Mouse (Mus musculus): ENCODE results near the gene Esrrg. TPM values are rescaled to one million over a fixed set of nuclear protein-coding genes. Genes with fewer than 3 reads are reported as not detected.

Esrrg gene
- total RNA-seq, 2 experiments from 2014 or later, result not detected

DNA sequence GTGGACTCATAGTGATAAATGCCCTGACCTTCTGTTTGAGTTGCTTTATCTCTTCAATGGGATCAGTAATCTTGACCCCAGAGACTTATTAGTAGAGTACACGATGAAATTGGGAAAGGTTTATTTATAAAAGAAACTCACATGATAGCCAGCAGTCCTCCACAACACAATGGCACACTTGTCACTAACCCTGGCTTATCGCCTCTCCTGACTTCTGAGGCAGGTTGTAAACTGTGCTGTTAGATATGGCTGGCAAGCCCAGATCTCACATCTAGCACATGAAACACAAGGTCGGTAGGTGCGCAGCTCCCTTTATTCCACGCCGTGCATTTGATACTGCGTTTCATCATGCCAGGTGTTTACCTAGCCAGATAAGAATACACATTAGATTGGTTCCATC lies 288.3 kb downstream of the Esrrg start:
- ATAC-seq (ENCODE audit: poor library complexity, severe bottlenecking), result no peak

DNA sequence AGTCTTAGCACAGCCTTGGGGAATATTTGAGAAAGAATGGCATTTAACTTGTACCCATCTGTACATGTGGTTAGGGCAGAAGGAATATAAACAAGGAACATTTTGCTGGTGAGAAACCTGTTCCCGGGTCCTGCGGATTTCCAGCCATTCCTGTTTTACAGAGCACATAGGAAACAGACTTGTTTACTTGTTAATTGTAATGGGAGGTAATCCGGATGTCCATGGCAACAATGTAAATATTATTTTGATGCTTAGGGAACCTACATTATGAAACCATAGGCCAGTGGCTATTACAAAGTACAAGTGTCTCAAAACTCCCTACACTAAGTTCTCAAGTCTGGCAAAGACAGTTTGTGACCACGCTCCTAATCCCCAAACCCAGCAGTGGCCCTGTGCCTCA lies 290.9 kb downstream of the Esrrg start:
- no peak for ATAC-seq (ENCODE audit: poor library complexity, severe bottlenecking)

DNA sequence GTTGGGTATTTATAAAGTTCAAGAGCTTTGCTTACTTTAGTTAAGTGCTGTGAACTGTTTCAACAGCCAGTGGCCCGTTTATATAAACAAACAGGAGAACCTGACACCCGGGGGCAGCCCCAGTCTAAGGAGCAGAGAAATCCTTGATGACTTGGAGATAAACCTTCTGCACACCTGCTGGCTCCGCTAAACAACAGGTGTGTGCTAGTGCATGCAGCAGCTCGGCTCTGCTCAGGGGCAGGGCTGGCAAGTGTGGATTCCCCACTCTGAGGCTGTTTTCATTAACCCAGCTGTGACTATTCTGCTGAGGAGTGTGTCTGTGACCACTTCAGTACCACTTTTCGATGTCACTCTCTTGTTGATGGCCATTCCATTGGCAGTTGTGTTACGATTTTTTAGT lies 292.2 kb downstream of the Esrrg start:
- no peak for ATAC-seq (ENCODE audit: poor library complexity, severe bottlenecking)

DNA sequence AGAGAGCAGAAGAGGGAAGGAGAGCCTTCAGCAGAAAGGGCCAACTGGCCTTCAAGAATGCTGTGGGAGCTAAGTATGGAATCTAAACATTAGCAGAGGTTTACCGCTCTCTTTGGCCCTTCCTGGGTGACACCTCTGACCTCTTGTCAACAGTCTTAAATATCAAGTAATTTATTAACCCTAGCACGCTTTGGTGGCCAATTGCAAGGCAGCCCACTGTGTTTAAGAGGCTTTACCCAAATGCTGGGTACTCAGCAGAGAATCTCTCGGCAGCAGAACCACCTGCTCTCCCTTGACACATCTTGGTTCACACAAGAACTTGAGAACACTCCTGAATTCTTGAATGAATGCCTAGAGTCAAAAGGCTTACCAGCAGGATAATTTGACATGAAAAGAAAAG lies 293.6 kb downstream of the Esrrg start:
- no peak for ATAC-seq (ENCODE audit: poor library complexity, severe bottlenecking)

DNA sequence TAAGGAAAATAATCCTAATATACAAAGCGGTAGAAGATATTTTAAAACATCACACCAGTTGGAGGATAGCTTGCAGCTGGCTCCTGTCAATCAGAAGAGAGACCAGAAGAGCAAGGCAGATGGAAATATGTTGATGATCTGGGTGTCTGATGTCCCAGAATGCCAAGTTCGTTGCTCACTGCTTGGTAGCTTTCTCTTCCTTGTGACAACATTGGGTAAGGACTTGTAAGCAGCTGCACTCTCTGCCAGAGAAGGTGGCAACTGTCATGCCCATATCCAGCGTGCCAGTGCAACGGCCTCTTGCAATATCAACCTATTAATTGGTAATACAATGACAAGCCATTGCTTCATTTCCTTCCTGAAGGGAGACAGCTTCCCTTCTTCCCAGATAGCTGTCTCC lies 296.1 kb downstream of the Esrrg start:
- ATAC-seq (ENCODE audit: poor library complexity, severe bottlenecking), result no peak

DNA sequence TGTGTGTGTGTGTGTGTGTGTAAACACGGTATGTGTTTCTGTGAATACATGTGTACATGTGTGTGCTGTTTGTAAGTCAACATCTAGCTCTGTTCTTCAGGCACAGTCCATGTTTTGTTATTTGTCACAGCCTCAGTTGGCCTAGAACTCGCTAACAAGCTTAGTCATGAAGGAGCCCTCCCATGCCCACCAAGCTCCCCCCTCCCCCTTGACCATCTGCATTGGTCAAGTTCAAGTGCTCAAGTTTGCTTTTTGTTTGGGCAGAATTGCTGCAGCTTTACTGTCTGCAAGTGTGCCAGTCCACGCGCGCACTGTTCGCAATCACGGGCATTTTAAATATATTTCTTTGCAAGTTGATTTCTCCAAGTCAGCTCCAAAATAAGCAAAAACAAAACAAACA lies 298.8 kb downstream of the Esrrg start:
- no peak for ATAC-seq (ENCODE audit: poor library complexity, severe bottlenecking)

DNA sequence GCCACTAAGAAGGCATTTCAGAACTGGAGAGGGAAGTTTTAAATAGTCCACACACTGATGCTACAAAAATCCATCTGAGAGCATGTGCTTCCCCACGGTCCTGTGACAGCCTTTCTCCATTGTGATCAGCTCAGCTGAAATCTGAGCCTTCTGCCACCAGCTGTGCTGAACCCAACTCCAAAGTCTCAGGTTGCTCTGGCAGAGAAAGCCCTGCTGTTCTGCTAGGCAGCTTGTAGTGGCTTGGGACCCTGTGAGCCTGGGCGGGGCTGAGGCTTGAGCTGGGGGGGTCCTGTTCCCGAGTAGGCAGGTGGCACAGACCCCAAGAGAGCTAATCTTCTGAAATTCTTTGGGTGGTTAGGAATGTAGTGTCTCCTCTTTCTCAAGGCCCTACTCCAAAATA lies 299.3 kb downstream of the Esrrg start:
- ATAC-seq (ENCODE audit: poor library complexity, severe bottlenecking), result no peak

DNA sequence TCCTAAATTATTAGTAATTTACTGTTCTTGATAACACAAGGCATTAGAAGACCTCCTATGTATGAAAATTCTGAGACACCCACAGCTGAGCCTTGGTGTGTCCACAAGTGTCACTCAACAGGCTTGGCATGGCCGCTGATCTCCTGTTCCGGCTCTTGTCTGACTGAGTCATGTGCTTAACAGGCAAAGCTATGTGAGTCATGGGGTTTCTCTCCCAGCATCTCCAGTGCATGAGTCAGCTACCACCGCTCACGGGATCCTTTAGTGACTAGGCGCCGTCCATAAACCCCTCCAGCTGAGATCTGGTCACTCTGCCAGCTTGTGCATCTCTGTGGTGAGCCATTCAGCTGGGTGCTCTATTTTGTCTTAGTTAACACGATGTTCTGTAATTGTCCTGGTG lies 302.1 kb downstream of the Esrrg start:
- no peak for ATAC-seq (ENCODE audit: poor library complexity, severe bottlenecking)

DNA sequence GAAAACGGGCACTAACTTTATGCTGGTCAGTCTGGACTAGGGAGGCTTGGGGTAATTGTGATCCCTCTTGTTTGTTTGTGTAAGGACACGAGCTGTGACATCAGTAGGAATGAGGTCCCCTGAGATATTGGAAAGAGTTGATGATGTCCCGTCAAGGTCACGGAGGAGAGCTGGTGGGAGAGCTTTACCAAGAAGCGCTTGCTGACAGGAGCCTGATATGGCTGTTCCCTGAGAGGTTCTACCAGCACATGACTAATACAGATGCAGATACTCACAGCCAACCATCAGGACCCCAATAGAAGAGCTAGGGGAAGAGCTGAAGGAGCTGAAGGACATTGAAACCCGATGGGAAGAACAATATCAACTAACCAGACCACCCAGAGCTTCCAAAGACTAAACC lies 302.6 kb downstream of the Esrrg start:
- no peak for ATAC-seq (ENCODE audit: poor library complexity, severe bottlenecking)

DNA sequence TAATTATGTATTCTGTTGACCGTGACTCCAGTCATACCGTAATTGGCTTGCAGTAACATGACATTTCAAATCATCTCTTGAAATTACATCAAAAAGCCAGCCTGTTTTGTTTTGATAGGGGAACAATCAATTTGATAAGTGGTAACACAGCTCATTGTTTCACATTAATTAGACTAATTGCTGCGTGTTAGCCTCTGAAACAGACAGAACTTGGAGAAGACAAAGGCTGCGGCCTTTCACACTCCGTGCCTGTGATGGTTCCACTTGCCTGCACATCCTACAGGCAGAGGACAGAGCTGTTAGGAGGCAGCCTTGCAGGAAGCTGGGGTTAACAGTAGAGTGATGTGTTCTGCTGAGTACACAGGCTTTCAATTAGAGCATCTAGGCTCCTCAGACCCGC lies 309.7 kb downstream of the Esrrg start:
- no peak for ATAC-seq (ENCODE audit: poor library complexity, severe bottlenecking)

DNA sequence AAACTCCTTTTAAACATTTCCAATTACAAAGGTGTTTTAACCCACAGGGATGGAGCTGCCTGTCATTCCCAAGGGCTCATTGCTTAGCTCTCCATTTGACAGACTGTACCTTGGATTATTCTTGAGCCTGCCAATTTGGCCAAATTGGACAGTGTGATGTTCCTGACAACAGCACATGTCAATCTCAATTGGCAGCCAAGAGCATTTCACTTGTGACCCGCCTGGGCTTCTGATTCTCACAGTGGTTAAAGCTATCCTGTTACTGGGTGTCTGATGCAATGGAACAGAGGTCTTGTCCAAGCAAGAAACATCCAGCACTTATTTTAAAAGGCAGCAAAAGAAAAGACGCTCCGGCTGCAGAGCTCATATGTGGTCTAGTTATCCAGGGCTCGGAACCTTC lies 310.3 kb downstream of the Esrrg start:
- no peak for ATAC-seq (ENCODE audit: poor library complexity, severe bottlenecking)

DNA sequence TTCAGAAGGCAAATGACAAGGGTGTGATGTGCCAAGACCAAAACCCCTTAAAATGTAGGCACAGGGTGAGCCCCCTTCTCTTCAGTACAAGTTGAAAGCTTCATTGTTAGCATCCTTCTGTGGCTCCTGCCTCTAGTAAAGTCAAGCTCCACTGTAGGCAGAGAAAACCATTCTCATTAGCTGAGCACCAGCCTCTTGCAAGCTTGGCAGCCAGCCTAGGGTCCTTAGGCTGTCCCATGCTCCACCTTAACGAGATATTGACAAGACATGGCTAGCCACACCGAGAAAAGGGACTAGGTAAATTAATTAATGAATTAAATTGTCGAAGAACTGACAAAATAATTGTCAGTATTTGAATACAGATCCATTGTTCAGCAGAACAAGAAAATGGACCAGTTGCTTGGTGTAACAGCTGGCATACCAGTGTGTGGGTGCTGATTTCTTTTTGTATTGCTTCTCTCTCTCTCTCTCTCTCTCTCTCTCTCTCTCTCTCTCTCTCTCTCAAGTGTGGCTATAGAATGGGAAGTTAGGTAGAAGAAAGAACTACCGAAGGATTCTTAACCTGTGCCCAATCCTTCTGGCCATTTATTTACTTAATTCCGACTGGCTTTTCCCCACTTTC lies 311.7 kb downstream of the Esrrg start:
- no peak for ATAC-seq (ENCODE audit: poor library complexity, severe bottlenecking)

DNA sequence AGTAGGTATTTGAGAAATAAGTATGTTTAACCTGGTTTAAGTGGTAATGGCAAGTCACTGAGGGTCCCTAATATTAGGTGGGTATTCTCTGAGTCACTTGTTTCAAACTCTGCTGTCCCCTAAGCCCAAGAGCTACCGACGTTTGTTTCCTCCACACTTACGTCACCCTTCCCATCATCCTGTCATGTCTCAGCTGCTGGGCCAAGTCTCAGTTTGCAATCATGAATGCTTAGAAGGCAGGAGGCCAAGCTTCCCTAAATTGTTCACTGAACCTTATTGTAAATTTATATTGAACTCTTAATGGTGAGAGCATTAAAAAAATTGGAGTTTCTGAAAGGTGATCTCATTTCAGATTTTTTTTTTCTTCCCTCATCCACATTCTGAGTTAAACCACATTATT lies 322.6 kb downstream of the Esrrg start:
- no peak for ATAC-seq (ENCODE audit: poor library complexity, severe bottlenecking)

DNA sequence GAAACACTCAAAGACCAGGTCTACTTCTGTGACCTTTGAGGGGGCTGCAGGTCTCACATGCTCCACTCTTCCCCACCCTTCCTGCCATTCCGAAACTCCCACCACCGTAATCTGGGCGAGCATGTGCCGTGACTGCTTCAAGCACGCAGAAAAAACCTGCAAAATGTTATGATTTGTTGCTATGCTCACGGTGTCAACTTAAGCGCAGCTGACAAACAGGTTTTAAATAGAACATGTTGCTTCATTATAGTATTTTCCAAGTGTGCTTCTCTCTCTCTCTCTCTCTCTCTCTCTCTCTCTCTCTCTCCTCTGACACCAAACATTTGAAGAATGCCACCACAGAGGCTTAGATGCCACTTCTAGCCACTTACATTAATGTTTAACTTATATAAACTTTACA lies 330.1 kb downstream of the Esrrg start:
- ATAC-seq (ENCODE audit: poor library complexity, severe bottlenecking), result no peak

DNA sequence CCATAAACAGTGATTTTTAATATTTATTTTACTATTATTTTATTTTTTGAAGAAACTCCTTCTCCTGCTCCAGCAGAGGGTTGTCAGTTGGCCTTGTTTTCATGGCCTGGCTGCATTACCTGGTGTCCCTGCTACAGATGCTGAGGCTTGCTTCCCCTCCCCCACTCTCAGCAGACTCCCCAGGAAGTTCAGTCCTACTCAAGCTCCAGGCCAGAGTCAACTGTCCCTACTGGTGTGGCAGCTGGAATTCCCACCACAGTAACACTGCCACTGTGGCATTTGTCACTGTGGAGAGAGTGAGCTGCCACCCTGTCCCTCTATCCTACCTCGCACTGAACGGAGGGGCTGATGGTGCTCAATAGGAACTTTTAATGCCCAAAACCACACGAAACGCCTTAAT lies 330.5 kb downstream of the Esrrg start:
- no peak for ATAC-seq (ENCODE audit: poor library complexity, severe bottlenecking)

DNA sequence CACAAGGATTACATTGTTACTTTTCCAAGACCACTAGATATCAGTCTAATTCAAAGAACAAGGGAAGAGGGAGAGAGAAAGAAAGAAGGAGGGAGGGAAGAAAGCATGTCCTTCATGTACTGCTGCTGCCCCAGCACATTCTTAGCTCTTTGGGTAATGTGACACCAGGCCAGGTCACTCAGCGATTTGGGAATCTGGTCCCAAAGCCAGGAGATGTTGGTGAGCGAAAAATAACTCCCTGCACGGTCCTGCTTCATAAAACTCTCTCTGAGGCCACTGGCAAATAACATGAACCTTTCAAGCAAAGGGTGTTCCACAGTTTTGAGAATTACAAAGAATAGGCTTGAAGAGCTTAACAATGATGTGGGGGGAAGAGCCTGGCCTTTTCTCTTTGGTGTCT lies 342.9 kb downstream of the Esrrg start:
- no peak for ATAC-seq (ENCODE audit: poor library complexity, severe bottlenecking)

DNA sequence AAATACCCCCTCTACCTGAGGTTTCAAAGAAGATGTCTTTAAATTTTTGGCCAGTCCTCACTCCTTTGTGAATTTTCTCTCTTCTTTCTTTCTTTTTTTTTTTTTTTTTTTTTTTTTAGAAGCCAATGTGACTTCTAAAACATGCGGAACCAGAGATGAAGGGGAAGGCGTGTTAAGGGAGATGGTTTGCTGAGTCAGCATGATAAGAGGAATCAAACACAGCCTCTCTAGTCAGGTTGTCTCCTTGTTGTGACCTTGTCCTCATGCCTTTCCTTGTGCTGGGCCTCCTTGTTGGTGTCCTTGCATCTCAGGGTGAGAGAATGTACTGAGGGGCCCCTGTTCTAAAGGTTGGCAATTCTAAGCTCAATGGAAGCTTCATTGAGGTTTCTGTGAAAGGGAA lies 348.1 kb downstream of the Esrrg start:
- ATAC-seq (ENCODE audit: poor library complexity, severe bottlenecking), result no peak

DNA sequence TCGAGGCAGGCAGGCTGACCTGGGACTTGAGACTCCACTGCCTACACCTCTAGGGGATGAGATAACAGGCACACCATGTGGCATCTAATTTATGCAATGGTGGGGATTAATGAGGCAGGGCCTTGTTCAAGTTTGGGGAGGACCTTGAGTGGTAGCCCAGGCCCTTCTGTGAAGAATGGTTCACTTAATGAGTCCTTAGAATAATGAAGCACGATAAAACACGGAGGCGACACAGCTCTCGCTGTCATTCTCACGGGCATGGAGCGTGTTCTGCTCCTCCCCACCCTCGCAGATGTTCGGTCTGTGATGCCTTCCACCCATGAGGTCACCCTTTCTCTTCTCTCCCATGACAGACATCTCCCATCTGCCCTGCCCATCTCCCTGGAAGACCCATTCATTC lies 350.6 kb downstream of the Esrrg start:
- no peak for ATAC-seq (ENCODE audit: poor library complexity, severe bottlenecking)

DNA sequence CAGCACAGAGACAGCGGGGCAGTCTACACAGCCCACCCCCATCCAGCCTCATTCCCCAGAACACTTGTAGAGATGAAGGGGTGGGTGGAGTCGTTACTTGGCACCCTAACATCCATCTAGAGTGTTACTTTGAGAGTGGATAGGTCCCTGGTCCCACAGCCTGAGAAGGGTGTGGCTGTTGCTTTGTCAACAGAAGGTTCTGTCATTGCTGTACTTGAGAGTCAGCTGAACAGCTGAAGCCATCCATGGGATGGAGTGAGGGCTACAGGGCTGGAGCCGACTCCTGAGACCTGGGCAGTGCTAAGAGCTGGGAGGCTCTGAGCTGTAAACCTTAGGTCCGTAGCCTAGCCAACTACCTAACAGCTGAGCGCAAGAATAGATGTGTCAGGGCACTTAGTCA lies 352.9 kb downstream of the Esrrg start:
- ATAC-seq (ENCODE audit: poor library complexity, severe bottlenecking), result no peak

DNA sequence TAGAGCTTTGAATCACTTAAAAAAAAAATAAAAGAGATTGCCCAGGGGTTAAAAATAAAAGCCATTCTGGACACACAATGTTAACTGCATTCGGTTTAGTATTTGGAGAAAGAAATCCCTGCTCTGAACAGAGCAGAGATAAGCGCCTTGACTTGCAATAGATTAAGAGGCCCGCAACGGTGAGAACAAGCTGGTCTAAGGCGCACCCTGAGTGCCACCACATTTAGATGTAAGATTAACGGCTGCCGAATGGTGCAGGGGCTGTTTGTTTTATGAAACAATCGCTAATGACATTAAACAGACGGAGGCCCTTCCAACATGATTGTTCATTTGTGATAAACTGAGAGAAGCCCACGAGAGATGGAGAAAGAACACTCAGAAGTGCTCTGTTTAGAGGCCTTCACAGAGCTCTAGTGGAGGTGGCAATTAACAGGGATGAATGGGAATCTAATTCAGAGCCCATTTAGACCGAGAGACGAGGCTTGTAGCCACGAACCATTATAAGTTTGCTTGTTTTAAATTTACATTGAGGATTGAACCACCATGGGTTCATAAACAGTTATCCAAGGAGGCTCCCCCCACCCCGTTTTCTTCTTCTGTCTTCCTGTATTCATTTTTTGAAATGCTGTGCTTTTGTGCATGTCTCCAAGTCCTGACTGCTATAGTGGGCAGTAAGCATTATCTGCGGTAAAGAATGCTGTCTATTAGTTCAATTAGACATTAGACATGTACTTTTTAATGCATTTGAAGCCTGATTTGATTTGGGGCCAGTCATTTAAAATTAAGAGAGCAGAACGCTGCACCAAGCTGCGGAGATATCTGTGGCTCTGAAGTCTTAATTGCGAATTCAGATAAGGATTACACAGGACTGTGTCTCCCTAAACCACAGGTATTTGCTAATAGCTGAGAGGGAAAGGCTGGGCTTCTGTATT lies 356.5 kb downstream of the Esrrg start:
- no peak for ATAC-seq (ENCODE audit: poor library complexity, severe bottlenecking)

DNA sequence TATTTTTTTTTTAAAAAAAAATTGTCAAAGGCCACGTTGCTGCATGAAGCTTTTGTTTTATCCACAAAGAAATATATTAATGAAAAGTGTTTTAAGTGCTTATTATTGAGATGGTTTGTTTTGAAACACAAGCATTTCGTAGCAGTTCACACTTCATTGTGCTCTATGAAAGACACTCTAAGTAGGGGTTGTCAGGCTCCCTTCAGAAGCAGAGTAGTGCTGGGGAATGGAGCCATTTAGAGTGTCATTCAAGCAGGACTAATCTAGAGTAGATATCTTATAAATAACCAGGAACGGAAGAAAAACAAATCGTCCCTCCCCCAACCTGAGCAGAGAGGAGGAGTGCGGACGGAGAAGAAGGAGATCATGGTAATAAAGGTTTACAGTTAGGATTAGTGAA lies 357.3 kb downstream of the Esrrg start:
- ATAC-seq (ENCODE audit: poor library complexity, severe bottlenecking), result no peak

DNA sequence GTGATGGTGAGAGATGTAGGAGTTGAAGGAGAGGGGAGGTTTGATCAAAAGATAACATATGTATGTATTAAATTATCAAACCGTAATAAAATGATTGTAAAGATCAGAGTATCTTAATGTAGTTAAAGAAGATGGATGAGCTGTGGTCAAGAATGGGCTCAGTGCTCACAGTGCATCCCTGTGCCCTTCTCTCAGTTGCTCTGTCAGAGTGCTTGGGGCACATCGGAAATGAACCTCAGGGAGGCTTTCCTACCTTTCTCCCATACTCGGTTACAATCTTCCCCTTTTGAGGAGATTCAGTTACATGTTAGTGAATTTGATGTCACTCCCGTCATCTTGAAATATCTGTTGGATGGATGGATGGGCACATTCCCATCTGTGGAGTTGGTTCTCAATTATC lies 359.8 kb downstream of the Esrrg start:
- no peak for ATAC-seq (ENCODE audit: poor library complexity, severe bottlenecking)

DNA sequence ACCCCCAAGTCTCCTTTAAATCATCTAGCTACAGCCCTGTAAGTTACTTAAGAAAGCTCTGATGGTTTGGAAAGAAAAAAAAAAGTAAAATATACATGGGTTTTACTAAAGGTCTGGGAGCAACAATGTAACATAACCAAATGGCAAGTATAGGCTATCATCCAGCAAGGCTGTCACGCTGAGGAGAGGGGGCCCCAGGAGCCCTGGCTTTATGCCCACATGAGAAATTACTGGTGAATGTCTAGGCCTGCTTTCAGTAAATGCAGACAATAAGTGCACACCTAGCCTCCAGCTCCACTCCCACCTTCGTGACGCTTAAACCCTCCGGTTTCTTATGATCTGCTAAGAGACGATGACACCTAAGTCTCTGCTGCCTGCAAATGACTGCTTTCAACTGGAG lies 360.9 kb downstream of the Esrrg start:
- ATAC-seq (ENCODE audit: poor library complexity, severe bottlenecking), result no peak
